ENCODE assay signal across 30 mouse cellular contexts in genomic region chr19:36845924-36846323, GRCm38 (mm10). TPM values are rescaled to one million over a fixed set of nuclear protein-coding genes. Genes with fewer than 3 reads are reported as not detected.
DNase-seq lines count a peak whose midpoint lies in the region; ATAC-seq and TF ChIP-seq lines count a peak whose summit lies in the region.
"Had no signal": no experiment of that assay in that cellular context is flagged by ENCODE, and none has a peak within 500 bp of the region (broad histone marks: within the 10 kb centered on the region; RNA-seq: fewer than 3 reads in every experiment).

No protein-coding gene starts in this region.

- H3K4me1 ChIP-seq in intestine, postnatal 0 days (replicated peaks; ENCODE audit: control insufficient read depth, insufficient read depth, low read length): no peaks in the 10 kb centered on the region
- no peaks in the 10 kb centered on the region for H3K4me1 ChIP-seq in heart, embryonic 11.5 days (ENCODE audit: control insufficient read depth, insufficient read depth, low read length)
- H3K4me1 ChIP-seq: embryonic facial prominence, embryonic 10.5 days; embryonic facial prominence, embryonic 13.5 days; forebrain, embryonic 12.5 days; forebrain, embryonic 15.5 days; hindbrain, embryonic 12.5 days; hindbrain, embryonic 15.5 days had no signal

- TF ChIP-seq CTCF in intestine, postnatal 0 days (IDR thresholded peaks at IDR 0.05; ENCODE audit: low read depth): no peak

- no peaks in the 10 kb centered on the region for H3K27me3 ChIP-seq in intestine, postnatal 0 days (replicated peaks; ENCODE audit: control insufficient read depth, insufficient read depth, low read length)
- H3K27me3 ChIP-seq in heart, embryonic 11.5 days (ENCODE audit: control insufficient read depth, insufficient read depth, low read length): no peaks in the 10 kb centered on the region
- H3K27me3 ChIP-seq: CH12.LX; embryonic facial prominence, embryonic 13.5 days; forebrain, embryonic 12.5 days; forebrain, embryonic 15.5 days; heart, embryonic 12.5 days; heart, embryonic 15.5 days; hindbrain, embryonic 12.5 days; hindbrain, embryonic 15.5 days; Patski had no signal

- no peak overlapping the region for H3K9ac ChIP-seq in intestine, postnatal 0 days (ENCODE audit: low read depth, low read length)
- no peak overlapping the region for H3K9ac ChIP-seq in heart, embryonic 11.5 days (ENCODE audit: low read depth, low read length)
- H3K9ac ChIP-seq: embryonic facial prominence, embryonic 13.5 days; forebrain, embryonic 12.5 days; forebrain, embryonic 15.5 days; heart, embryonic 12.5 days; heart, embryonic 15.5 days; hindbrain, embryonic 12.5 days; hindbrain, embryonic 15.5 days had no signal

- no peak overlapping the region; the same call in 1 of the 2 replicates for H3K27ac ChIP-seq in intestine, postnatal 0 days (ENCODE audit: low read depth, low read length)
- no peak overlapping the region for H3K27ac ChIP-seq in heart, embryonic 11.5 days (ENCODE audit: low read depth, low read length)
- H3K27ac ChIP-seq: embryonic facial prominence, embryonic 10.5 days; embryonic facial prominence, embryonic 13.5 days; forebrain, embryonic 12.5 days; forebrain, embryonic 15.5 days; heart, embryonic 15.5 days; hindbrain, embryonic 12.5 days; hindbrain, embryonic 15.5 days had no signal

- peak; percentile 76 for DNase-seq in adrenal gland, adult 2 months
- peak; percentile 28 for DNase-seq in adrenal gland, postnatal 10 days
- peak; percentile 60 to 68 for DNase-seq in adrenal gland, postnatal 36 days
- DNase-seq in right cerebral cortex, postnatal 14 days: no peak
- DNase-seq in spleen, postnatal 10 days (ENCODE audit: low spot score in 2 of 2): no peak
- DNase-seq in gastrocnemius, postnatal 10 days: no peak
- DNase-seq: B cell, adult 2 months; cerebellum, adult 11-12 months; cerebellum, adult 8-10 months; cerebellum, postnatal 10 days; cerebellum, postnatal 36 days; embryo, embryonic 11 days; gastrocnemius, postnatal 14 days; heart, postnatal 10 days; heart, postnatal 4 days; kidney, adult 2 months had no signal

- H3K9me3 ChIP-seq in intestine, postnatal 0 days (ENCODE audit: control insufficient read depth): no peaks in the 10 kb centered on the region
- H3K9me3 ChIP-seq in heart, embryonic 11.5 days (replicated peaks; ENCODE audit: control insufficient read depth, low read length): no peaks in the 10 kb centered on the region
- H3K9me3 ChIP-seq: embryonic facial prominence, embryonic 10.5 days; embryonic facial prominence, embryonic 13.5 days; forebrain, embryonic 12.5 days; forebrain, embryonic 15.5 days; G1E; heart, embryonic 12.5 days; heart, embryonic 15.5 days; hindbrain, embryonic 12.5 days; hindbrain, embryonic 15.5 days had no signal

- peak; percentile 75 for ATAC-seq in intestine, postnatal 0 days
- ATAC-seq in heart, embryonic 11.5 days (replicated peaks; ENCODE audit: insufficient number of reproducible peaks, low FRiP score, low TSS enrichment): no peak
- ATAC-seq: forebrain, embryonic 15.5 days; Patski had no signal

- H3K36me3 ChIP-seq in intestine, postnatal 0 days (ENCODE audit: control insufficient read depth, insufficient read depth): peaks cover 25% of the 10 kb centered on the region
- H3K36me3 ChIP-seq in heart, embryonic 11.5 days (ENCODE audit: control insufficient read depth, insufficient read depth, low read length): peaks cover 18% of the 10 kb centered on the region

- 50% methylated on average over 5 of the region's 5 CpGs for WGBS in intestine, postnatal 0 days
- 73% methylated on average over 5 of the region's 5 CpGs for WGBS in heart, embryonic 11.5 days (ENCODE audit: insufficient replicate concordance)

- H3K4me3 ChIP-seq in intestine, postnatal 0 days (ENCODE audit: low read depth, low read length): no peak overlapping the region
- H3K4me3 ChIP-seq in heart, embryonic 11.5 days (ENCODE audit: low read depth, low read length): no peak overlapping the region
- H3K4me3 ChIP-seq: embryonic facial prominence, embryonic 10.5 days; embryonic facial prominence, embryonic 13.5 days; erythroblast, embryonic 14.5 days; forebrain, embryonic 12.5 days; forebrain, embryonic 15.5 days; heart, embryonic 12.5 days; heart, embryonic 15.5 days; hindbrain, embryonic 12.5 days; hindbrain, embryonic 15.5 days had no signal

- no peak overlapping the region for H3K4me2 ChIP-seq in intestine, postnatal 0 days (replicated peaks; ENCODE audit: low read depth)
- no peak overlapping the region for H3K4me2 ChIP-seq in heart, embryonic 11.5 days
- H3K4me2 ChIP-seq: embryonic facial prominence, embryonic 13.5 days; forebrain, embryonic 12.5 days; forebrain, embryonic 15.5 days; heart, embryonic 12.5 days; heart, embryonic 15.5 days; hindbrain, embryonic 12.5 days; hindbrain, embryonic 15.5 days had no signal

RNA-seq across cellular contexts. Expression of gene Tnks2, which starts 11.9 kb away (rescaled TPM):
- 10 to 100 TPM; 86.4 to 99.1 TPM for total RNA-seq in adrenal gland, adult 2 months (2021)
- polyA plus RNA-seq in adrenal gland, adult 2 months (2012; rRNA removed): 14.6 and 17.4 TPM in 2 replicates
- 100 to 1,000 TPM; 119 to 140 TPM for total RNA-seq in adrenal gland, postnatal 10 days (2021)
- total RNA-seq in adrenal gland, postnatal 36 days (2021): 100 to 1,000 TPM; 109 to 123 TPM
- 19.2 and 22.3 TPM in 2 replicates for polyA plus RNA-seq in intestine, postnatal 0 days (2015; fragmentation: Nextera tagmentation; extraction: Ambion mirVana)
- 60.5 and 64.3 TPM in 2 replicates for polyA plus RNA-seq in heart, embryonic 11.5 days (2014; fragmentation: Nextera tagmentation; extraction: Ambion mirVana)
- total RNA-seq in gastrocnemius, postnatal 10 days (2021): 100 to 1,000 TPM; 130 to 156 TPM

Comparison
In these comparisons a context has a peak if more than half of its experiments do, and no peak if none do; other contexts are left out.
1. DNase-seq: peak in adrenal gland, adult 2 months (single experiment), adrenal gland, postnatal 10 days (single experiment) and adrenal gland, postnatal 36 days (2 of 2); none in right cerebral cortex, postnatal 14 days (single experiment), spleen, postnatal 10 days (0 of 2) and gastrocnemius, postnatal 10 days (single experiment).